In genomic region chr17:27705661-27706060, GRCm38 (mm10) we compare ENCODE assay signal across 19 mouse cellular contexts. TPM values are rescaled to one million over a fixed set of nuclear protein-coding genes. Genes with fewer than 3 reads are reported as not detected.
"Had no signal": no experiment of that assay in that cellular context is flagged by ENCODE, and none has a peak within 500 bp of the region (broad histone marks: within the 10 kb centered on the region; RNA-seq: fewer than 3 reads in every experiment).

No protein-coding gene starts in this region.

- H3K27ac ChIP-seq: midbrain, embryonic 10.5 days; midbrain, embryonic 12.5 days; neural tube, embryonic 13.5 days; stomach, embryonic 15.5 days had no signal

- H3K36me3 ChIP-seq: midbrain, embryonic 10.5 days; midbrain, embryonic 12.5 days; stomach, embryonic 15.5 days had no signal

- H3K9ac ChIP-seq: lung, embryonic 14.5 days; midbrain, embryonic 12.5 days; neural tube, embryonic 13.5 days; stomach, embryonic 15.5 days had no signal

- H3K4me2 ChIP-seq: lung, embryonic 14.5 days; midbrain, embryonic 12.5 days; neural tube, embryonic 13.5 days; stomach, embryonic 15.5 days had no signal

- ATAC-seq: midbrain, embryonic 16.5 days had no signal

- H3K9me3 ChIP-seq: midbrain, embryonic 10.5 days; midbrain, embryonic 12.5 days; neural tube, embryonic 13.5 days; stomach, embryonic 15.5 days had no signal

- H3K4me3 ChIP-seq: midbrain, embryonic 10.5 days; midbrain, embryonic 12.5 days; myocyte; neural tube, embryonic 13.5 days; stomach, embryonic 15.5 days had no signal

- DNase-seq: lung, adult 18-20 months; lung, embryonic 14.5 days; lung, postnatal 10 days; lung, postnatal 4 days; midbrain, embryonic 14.5 days; right cerebral cortex, postnatal 14 days; thymus, adult 2 months; thymus, postnatal 25 days; thymus, postnatal 4 days had no signal

RNA-seq across cellular contexts. Expression of gene Spdef, which starts 23.1 kb away (rescaled TPM):
- total RNA-seq: megakaryocyte, adult 5-6 weeks; megakaryocyte-erythroid progenitor cell, adult 5-6 weeks; neutrophil, adult 5-6 weeks had no signal
- polyA plus RNA-seq: neural tube, embryonic 11.5 days had no signal

RNA-seq across cellular contexts. Expression of gene Pacsin1, which starts 50.4 kb away (rescaled TPM):
- total RNA-seq: megakaryocyte-erythroid progenitor cell, adult 5-6 weeks had no signal
